In genomic region chr8:66119294-66119693, GRCm38 (mm10) we compare ENCODE assay signal across 20 mouse cellular contexts.
DNase-seq lines count a peak whose midpoint lies in the region; ATAC-seq and TF ChIP-seq lines count a peak whose summit lies in the region.
"Had no signal": no experiment of that assay in that cellular context is flagged by ENCODE, and none has a peak within 500 bp of the region (broad histone marks: within the 10 kb centered on the region; RNA-seq: fewer than 3 reads in every experiment).

No protein-coding gene starts in this region.

- ATAC-seq in neural tube, embryonic 15.5 days (ENCODE audit: low FRiP score) = peak; percentile 31; the same call in 1 of the 2 replicates
- ATAC-seq in granulocyte monocyte progenitor cell, adult 5-6 weeks (replicated peaks; ENCODE audit: poor library complexity, severe bottlenecking) = no peak
- ATAC-seq: activated CD4-positive, CD25-positive, alpha-beta regulatory T cell, adult 4 months; forebrain, embryonic 13.5 days; forebrain, embryonic 15.5 days; forebrain, postnatal 0 days; Patski had no signal

- H3K27me3 ChIP-seq in neural tube, embryonic 15.5 days (replicated peaks) = no peaks in the 10 kb centered on the region
- no peaks in the 10 kb centered on the region for H3K27me3 ChIP-seq in thymus, adult 2 months (ENCODE audit: control insufficient read depth, insufficient read depth, low read length)
- H3K27me3 ChIP-seq: embryonic facial prominence, embryonic 12.5 days; forebrain, embryonic 13.5 days; forebrain, embryonic 15.5 days; Patski had no signal

- no peaks in the 10 kb centered on the region for H3K36me3 ChIP-seq in neural tube, embryonic 15.5 days
- H3K36me3 ChIP-seq in thymus, adult 2 months (ENCODE audit: control insufficient read depth, insufficient read depth, low read length) = no peaks in the 10 kb centered on the region
- H3K36me3 ChIP-seq: embryonic facial prominence, embryonic 10.5 days; embryonic facial prominence, embryonic 12.5 days; forebrain, embryonic 15.5 days had no signal

- no peak for TF ChIP-seq CTCF in thymus, adult 2 months (IDR thresholded peaks at IDR 0.05; ENCODE audit: borderline replicate concordance, control insufficient read depth, extremely low read depth, insufficient read depth, low read length, poor library complexity)

- no peak overlapping the region for H3K4me2 ChIP-seq in neural tube, embryonic 15.5 days
- H3K4me2 ChIP-seq: embryonic facial prominence, embryonic 12.5 days; forebrain, embryonic 13.5 days; forebrain, embryonic 15.5 days had no signal

- no peaks in the 10 kb centered on the region for H3K9me3 ChIP-seq in neural tube, embryonic 15.5 days (replicated peaks)
- H3K9me3 ChIP-seq: embryonic facial prominence, embryonic 10.5 days; embryonic facial prominence, embryonic 12.5 days; forebrain, embryonic 13.5 days; forebrain, embryonic 15.5 days had no signal

- H3K4me1 ChIP-seq in neural tube, embryonic 15.5 days = no peaks in the 10 kb centered on the region
- H3K4me1 ChIP-seq in thymus, adult 2 months (replicated peaks; ENCODE audit: control insufficient read depth, insufficient read depth, low read length) = no peaks in the 10 kb centered on the region
- H3K4me1 ChIP-seq: embryonic facial prominence, embryonic 10.5 days; embryonic facial prominence, embryonic 12.5 days; forebrain, embryonic 13.5 days; forebrain, embryonic 15.5 days had no signal

- no peak overlapping the region for H3K9ac ChIP-seq in neural tube, embryonic 15.5 days (replicated peaks)
- H3K9ac ChIP-seq: embryonic facial prominence, embryonic 12.5 days; forebrain, embryonic 13.5 days; forebrain, embryonic 15.5 days; forebrain, postnatal 0 days had no signal

- no peak overlapping the region for H3K4me3 ChIP-seq in neural tube, embryonic 15.5 days (replicated peaks)
- H3K4me3 ChIP-seq in thymus, adult 2 months (ENCODE audit: control insufficient read depth, insufficient read depth, low read length) = no peak overlapping the region
- H3K4me3 ChIP-seq: embryonic facial prominence, embryonic 10.5 days; embryonic facial prominence, embryonic 12.5 days; forebrain, embryonic 13.5 days; forebrain, embryonic 15.5 days had no signal

- no peak for TF ChIP-seq POLR2A in thymus, adult 2 months (IDR thresholded peaks at IDR 0.05; ENCODE audit: control insufficient read depth, extremely low read depth, insufficient read depth, low read length, poor library complexity)

- 42% methylated on average over 2 of the region's 2 CpGs for WGBS in neural tube, embryonic 15.5 days
- WGBS in thymus, adult 2 months = 87% methylated on average over 2 of the region's 2 CpGs

- H3K27ac ChIP-seq in neural tube, embryonic 15.5 days (replicated peaks) = no peak overlapping the region
- H3K27ac ChIP-seq in thymus, adult 2 months (ENCODE audit: control insufficient read depth, insufficient read depth, low read length) = no peak overlapping the region
- H3K27ac ChIP-seq: embryonic facial prominence, embryonic 10.5 days; embryonic facial prominence, embryonic 12.5 days; forebrain, embryonic 13.5 days; forebrain, embryonic 15.5 days had no signal

- DNase-seq in Muller cell, postnatal 12 days (ENCODE audit: inconsistent ontology term) = peak; percentile 94
- peak; percentile 81 for DNase-seq in retina, postnatal 1 day
- no peak for DNase-seq in thymus, adult 2 months
- DNase-seq: adrenal gland, adult 8-10 months; adrenal gland, postnatal 14 days; adrenal gland, postnatal 36 days; cerebellum, adult 11-12 months; cerebellum, adult 2 months; cerebellum, adult 9-10 months; cerebellum, postnatal 10 days; cerebellum, postnatal 25 days; forebrain, postnatal 0 days had no signal
